Mouse (Mus musculus): ENCODE measurements at regions not wholly inside any gene's neighbourhood (a gene's known extent, or its start where the extent isn't known, plus 50 kb on each side); places are given as distances from the start of the nearest gene placed in this dataset.
"Not testable (repeated sequence)": the region's sequence is repeated elsewhere in the genome, so short reads cannot be mapped to it uniquely, and the experiment has no call there.

DNA sequence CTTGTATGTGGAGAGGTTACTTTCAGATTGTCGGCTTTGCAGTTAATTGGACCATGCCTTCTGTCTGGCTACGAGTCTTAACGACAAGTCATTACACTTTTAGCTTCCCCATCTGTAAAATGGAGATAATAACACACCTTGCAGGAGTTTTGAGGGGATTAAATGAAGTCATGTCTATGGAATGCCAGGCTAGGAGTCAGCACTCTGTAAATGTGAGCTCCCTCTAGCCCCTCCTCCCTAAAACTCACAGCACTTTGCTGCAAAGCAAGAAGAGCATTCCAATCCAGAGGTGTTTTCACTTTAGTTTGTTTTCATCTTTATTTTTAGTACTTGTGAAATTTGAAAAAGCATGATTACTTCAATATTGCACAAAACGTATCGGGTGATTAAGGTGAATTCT, 287.7 kb upstream of the Maf start:
- H3K4me3 ChIP-seq (replicated peaks; ENCODE audit: low read length): no peak overlapping the region
- no peak for TF ChIP-seq POU5F1 (IDR thresholded peaks at IDR 0.05; ENCODE audit: borderline replicate concordance, low read length)
- TF ChIP-seq CTCF (conservative IDR thresholded peaks at IDR 0.05; ENCODE audit: low read length): no peak
- no peak for TF ChIP-seq NANOG (IDR thresholded peaks at IDR 0.05; ENCODE audit: borderline replicate concordance, low read length)
- peaks cover 9% of the 10 kb centered on the region for H3K9me3 ChIP-seq (ENCODE audit: low read length)
- H3K4me1 ChIP-seq (replicated peaks; ENCODE audit: low read depth, low read length): no peaks in the 10 kb centered on the region
- H3K36me3 ChIP-seq (ENCODE audit: insufficient read depth, low read length): no peaks in the 10 kb centered on the region
- H3K27me3 ChIP-seq (ENCODE audit: insufficient read depth, low read length): no peaks in the 10 kb centered on the region

DNA sequence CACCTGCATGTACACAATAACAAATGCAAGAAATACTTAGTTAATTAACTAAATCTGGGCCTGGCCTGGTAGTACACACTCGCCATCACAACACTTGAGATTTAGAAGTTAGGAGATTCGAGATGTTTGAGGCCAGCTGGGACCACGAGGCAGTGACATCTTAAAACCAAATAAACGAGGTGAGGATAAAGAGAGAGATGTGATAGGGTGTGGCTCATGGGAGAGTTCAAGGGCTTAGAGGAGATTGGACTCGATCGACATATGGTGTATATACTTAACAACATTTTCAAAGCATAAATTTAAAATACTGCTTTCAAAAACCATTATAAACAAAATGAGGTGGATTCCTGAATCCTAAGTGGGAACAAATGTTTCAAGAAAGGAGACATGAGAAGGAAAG, 284.4 kb upstream of the Maf start:
- Histone ChIP-seq H3K4me3 (replicated peaks; ENCODE audit: low read length) (no peak overlapping the region), H3K9me3 (ENCODE audit: low read length) (peaks cover 8% of the 10 kb centered on the region), H3K27me3 (ENCODE audit: insufficient read depth, low read length) (no peaks in the 10 kb centered on the region), H3K4me1 (replicated peaks; ENCODE audit: low read depth, low read length) (no peaks in the 10 kb centered on the region), H3K36me3 (ENCODE audit: insufficient read depth, low read length) (no peaks in the 10 kb centered on the region)
- TF ChIP-seq CTCF (conservative IDR thresholded peaks at IDR 0.05; ENCODE audit: low read length): no peak
- no peak for TF ChIP-seq NANOG (IDR thresholded peaks at IDR 0.05; ENCODE audit: borderline replicate concordance, low read length)
- TF ChIP-seq POU5F1 (IDR thresholded peaks at IDR 0.05; ENCODE audit: borderline replicate concordance, low read length): no peak

DNA sequence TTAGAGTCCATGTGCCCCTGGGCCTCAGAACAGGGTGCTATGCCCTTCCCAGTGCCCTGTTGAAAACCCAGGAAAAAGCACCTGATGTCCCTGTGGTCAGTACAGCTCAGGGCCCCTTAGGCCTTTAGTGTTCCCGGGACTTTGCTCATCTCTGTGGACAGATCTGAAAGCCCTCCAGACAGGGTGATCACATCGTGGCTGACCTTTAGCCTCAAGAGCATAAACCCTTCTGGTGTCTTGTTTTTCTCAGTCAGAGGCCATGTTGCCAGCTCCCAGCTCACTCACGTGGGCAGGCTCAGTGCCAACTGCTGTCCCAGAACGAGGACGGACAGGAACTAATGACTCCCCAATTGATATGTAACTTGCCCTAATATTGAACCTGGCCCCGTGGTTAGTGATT, 275.8 kb upstream of the Maf start:
- no peaks in the 10 kb centered on the region for H3K27me3 ChIP-seq (ENCODE audit: insufficient read depth, low read length)
- no peaks in the 10 kb centered on the region for H3K36me3 ChIP-seq (ENCODE audit: insufficient read depth, low read length)
- H3K4me3 ChIP-seq (replicated peaks; ENCODE audit: low read length): no peak overlapping the region
- H3K4me1 ChIP-seq (replicated peaks; ENCODE audit: low read depth, low read length): no peaks in the 10 kb centered on the region
- no peaks in the 10 kb centered on the region for H3K9me3 ChIP-seq (ENCODE audit: low read length)
- TF ChIP-seq CTCF (conservative IDR thresholded peaks at IDR 0.05; ENCODE audit: low read length) (no peak), POU5F1 (IDR thresholded peaks at IDR 0.05; ENCODE audit: borderline replicate concordance, low read length) (no peak), NANOG (IDR thresholded peaks at IDR 0.05; ENCODE audit: borderline replicate concordance, low read length) (no peak)

DNA sequence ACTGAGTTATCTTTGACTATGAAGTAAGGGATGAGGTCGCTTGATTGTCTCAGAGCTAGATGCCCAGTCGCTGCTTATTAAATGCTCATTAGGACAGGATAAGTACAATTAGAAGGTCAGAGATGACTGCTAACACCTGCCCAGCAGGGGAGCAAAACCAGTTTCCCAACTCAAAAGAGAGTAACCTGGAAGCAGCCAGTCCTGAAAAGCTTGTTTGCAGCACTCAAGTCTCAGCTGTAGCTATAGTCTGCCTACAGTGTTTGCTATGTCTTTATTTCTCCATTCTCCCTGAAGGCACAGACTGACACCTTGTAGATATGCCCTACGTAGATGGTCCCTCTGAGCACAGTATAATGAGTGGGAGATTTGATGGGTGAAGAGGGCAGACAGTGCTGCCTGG, 274.7 kb upstream of the Maf start:
- Histone ChIP-seq H3K9me3 (ENCODE audit: low read length) (no peaks in the 10 kb centered on the region), H3K4me3 (replicated peaks; ENCODE audit: low read length) (no peak overlapping the region), H3K27me3 (ENCODE audit: insufficient read depth, low read length) (no peaks in the 10 kb centered on the region), H3K4me1 (replicated peaks; ENCODE audit: low read depth, low read length) (no peaks in the 10 kb centered on the region), H3K36me3 (ENCODE audit: insufficient read depth, low read length) (no peaks in the 10 kb centered on the region)
- TF ChIP-seq NANOG (IDR thresholded peaks at IDR 0.05; ENCODE audit: borderline replicate concordance, low read length) (no peak), CTCF (conservative IDR thresholded peaks at IDR 0.05; ENCODE audit: low read length) (no peak), POU5F1 (IDR thresholded peaks at IDR 0.05; ENCODE audit: borderline replicate concordance, low read length) (no peak)

DNA sequence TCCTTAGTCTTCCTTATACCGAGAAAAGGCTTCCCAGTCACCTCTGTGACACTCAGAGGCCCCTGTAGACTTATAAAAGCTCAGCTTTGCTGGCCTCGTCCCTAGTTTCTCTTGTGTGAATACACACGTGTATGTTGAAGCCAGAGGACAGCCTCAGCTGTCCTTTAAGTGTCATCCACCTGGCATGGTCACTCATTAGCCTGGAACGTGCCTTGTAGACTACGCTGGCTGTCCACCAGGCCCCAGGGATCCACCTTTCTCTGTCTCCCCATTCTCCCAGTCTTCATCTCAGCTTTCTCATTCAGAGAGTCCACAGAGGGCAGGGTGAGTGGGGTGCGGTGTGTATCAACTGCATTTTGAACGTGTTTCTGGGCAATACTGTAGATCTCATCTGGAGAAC, 273.8 kb upstream of the Maf start:
- TF ChIP-seq CTCF (conservative IDR thresholded peaks at IDR 0.05; ENCODE audit: low read length) (no peak), POU5F1 (IDR thresholded peaks at IDR 0.05; ENCODE audit: borderline replicate concordance, low read length) (no peak), NANOG (IDR thresholded peaks at IDR 0.05; ENCODE audit: borderline replicate concordance, low read length) (no peak)
- no peaks in the 10 kb centered on the region for H3K36me3 ChIP-seq (ENCODE audit: insufficient read depth, low read length)
- H3K27me3 ChIP-seq (ENCODE audit: insufficient read depth, low read length): no peaks in the 10 kb centered on the region
- no peaks in the 10 kb centered on the region for H3K4me1 ChIP-seq (replicated peaks; ENCODE audit: low read depth, low read length)
- no peak overlapping the region for H3K4me3 ChIP-seq (replicated peaks; ENCODE audit: low read length)
- no peaks in the 10 kb centered on the region for H3K9me3 ChIP-seq (ENCODE audit: low read length)

DNA sequence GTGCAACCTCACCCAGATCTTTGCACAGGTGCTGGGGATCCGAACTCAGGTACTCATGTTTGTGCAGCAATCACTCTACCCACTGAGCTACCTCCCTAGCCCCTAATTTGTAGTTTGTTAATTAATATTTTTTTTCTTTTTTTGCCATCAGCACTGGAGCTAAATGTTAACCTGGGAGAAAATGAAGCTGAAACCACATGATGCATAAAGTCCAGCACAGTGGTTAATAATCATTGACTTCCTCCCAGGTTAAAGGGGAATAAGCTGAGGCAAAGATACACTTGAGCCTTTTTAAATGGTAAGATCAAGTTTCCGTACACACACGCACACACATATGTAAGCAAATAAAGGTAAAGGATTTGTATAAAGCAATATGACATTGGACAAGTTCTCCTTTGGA, 273.0 kb upstream of the Maf start:
- TF ChIP-seq NANOG (IDR thresholded peaks at IDR 0.05; ENCODE audit: borderline replicate concordance, low read length) (no peak), CTCF (conservative IDR thresholded peaks at IDR 0.05; ENCODE audit: low read length) (no peak), POU5F1 (IDR thresholded peaks at IDR 0.05; ENCODE audit: borderline replicate concordance, low read length) (no peak)
- no peaks in the 10 kb centered on the region for H3K36me3 ChIP-seq (ENCODE audit: insufficient read depth, low read length)

DNA sequence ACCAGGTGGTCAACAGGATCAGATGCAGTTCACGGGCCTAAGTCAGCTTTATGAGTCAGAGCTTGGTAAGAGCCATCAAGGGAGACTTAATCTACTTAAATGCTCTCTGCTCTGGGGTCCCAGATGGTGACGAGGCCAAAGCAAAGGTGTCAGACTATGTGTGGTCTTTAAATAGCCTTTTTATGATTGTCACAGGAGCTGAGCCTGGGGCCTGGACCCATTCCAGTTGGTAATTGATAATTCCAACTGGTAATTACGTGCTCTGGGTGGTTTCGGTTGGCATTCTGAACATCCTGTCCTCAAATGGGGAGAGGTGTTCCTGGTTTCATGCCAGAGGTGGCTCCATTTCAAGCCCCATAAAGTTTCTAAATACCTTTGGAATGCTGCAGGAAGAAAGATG, 269.6 kb upstream of the Maf start:
- TF ChIP-seq POU5F1 (IDR thresholded peaks at IDR 0.05; ENCODE audit: borderline replicate concordance, low read length): no peak
- no peak for TF ChIP-seq NANOG (IDR thresholded peaks at IDR 0.05; ENCODE audit: borderline replicate concordance, low read length)
- no peak for TF ChIP-seq CTCF (conservative IDR thresholded peaks at IDR 0.05; ENCODE audit: low read length)
- H3K36me3 ChIP-seq (ENCODE audit: insufficient read depth, low read length): no peaks in the 10 kb centered on the region
- no peak overlapping the region for H3K4me3 ChIP-seq (replicated peaks; ENCODE audit: low read length)
- no peaks in the 10 kb centered on the region for H3K9me3 ChIP-seq (ENCODE audit: low read length)
- H3K4me1 ChIP-seq (replicated peaks; ENCODE audit: low read depth, low read length): no peaks in the 10 kb centered on the region
- no peaks in the 10 kb centered on the region for H3K27me3 ChIP-seq (ENCODE audit: insufficient read depth, low read length)

More for the DNA sequence above, 273.0 kb upstream of the Maf start:
- Histone ChIP-seq H3K9me3 (ENCODE audit: low read length) (no peaks in the 10 kb centered on the region), H3K4me1 (replicated peaks; ENCODE audit: low read depth, low read length) (no peaks in the 10 kb centered on the region), H3K27me3 (ENCODE audit: insufficient read depth, low read length) (no peaks in the 10 kb centered on the region), H3K4me3 (replicated peaks; ENCODE audit: low read length) (no peak overlapping the region)

DNA sequence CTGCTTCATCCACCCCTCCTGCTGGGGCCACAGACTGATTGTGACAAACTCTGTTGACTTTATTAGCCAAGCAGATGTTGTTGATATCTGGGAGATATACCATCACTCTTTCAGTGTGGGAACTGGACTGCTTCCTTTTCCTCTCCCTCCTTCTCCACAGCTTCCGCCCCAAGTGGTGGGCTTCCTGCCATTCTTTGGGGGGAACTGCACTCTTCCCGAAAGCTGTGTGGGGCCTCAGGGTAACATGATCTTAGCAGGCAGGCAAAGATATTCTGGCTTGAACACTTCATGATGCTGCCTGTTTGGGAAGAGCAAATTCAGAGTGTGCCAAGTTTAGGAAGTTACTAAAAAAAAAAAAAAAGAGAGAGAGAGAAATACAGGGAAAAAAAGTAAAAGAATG, 267.1 kb upstream of the Maf start:
- H3K36me3 ChIP-seq (ENCODE audit: insufficient read depth, low read length): no peaks in the 10 kb centered on the region
- no peak overlapping the region for H3K4me3 ChIP-seq (replicated peaks; ENCODE audit: low read length)
- no peaks in the 10 kb centered on the region for H3K9me3 ChIP-seq (ENCODE audit: low read length)
- H3K27me3 ChIP-seq (ENCODE audit: insufficient read depth, low read length): no peaks in the 10 kb centered on the region
- TF ChIP-seq NANOG (IDR thresholded peaks at IDR 0.05; ENCODE audit: borderline replicate concordance, low read length) (no peak), POU5F1 (IDR thresholded peaks at IDR 0.05; ENCODE audit: borderline replicate concordance, low read length) (no peak), CTCF (conservative IDR thresholded peaks at IDR 0.05; ENCODE audit: low read length) (no peak)
- no peaks in the 10 kb centered on the region for H3K4me1 ChIP-seq (replicated peaks; ENCODE audit: low read depth, low read length)

DNA sequence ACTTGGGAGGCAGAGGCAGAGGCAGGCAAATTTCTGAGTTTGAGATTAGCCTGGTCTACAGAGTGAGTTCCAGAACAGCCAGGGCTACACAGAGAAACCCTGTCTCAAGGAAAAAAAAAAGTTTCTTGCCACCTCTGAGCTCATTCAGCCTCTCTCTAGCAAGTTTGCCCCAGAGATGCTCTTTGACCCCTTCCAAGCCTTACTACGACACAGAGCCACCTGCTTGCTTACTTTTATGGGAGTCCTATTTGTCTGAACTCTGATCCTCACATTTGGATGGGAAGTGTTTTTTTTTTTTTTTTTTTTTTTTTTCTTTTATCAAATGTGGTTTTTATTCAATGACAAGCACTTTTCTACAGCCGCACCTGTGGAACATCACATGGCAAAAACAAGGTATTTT, 263.8 kb upstream of the Maf start:
- H3K36me3 ChIP-seq (ENCODE audit: insufficient read depth, low read length); H3K27me3 ChIP-seq (ENCODE audit: insufficient read depth, low read length); H3K4me3 ChIP-seq (replicated peaks; ENCODE audit: low read length); H3K9me3 ChIP-seq (ENCODE audit: low read length); H3K4me1 ChIP-seq (replicated peaks; ENCODE audit: low read depth, low read length): not testable (repeated sequence)

Measured in E14TG2a.4 (cell line).